Mouse (Mus musculus): Measurements from ENCODE around the gene Tspan14. TPM values are rescaled to one million over a fixed set of nuclear protein-coding genes. Genes with fewer than 3 reads are reported as not detected.

The Tspan14 gene
- polyA plus RNA-seq, 1 experiment from 2014 or later, result 59.0 TPM

GRCm38 (mm10) chr14:40864811-40865514 is 101.6 kb downstream of the Tspan14 start:
- in situ Hi-C loops (cut with MboI; ENCODE audit: low pct_unique_long_range_greater_than_20kb), result no loop called here
- no peaks in the 10 kb centered on the region for H3K27me3 ChIP-seq
- ATAC-seq (no peak), DNase-seq (ENCODE audit: low read depth, low spot score) (no peak)
- POLR2A ChIA-PET, result no interaction called here
- no peak for TF ChIP-seq CTCF (IDR thresholded peaks at IDR 0.05)
- CTCF ChIA-PET, result no interaction called here

- ChIA-PET POLR2A (no interaction called here), CTCF (interaction anchor here (0.9 kb wide), 1 partner anchor 25 kb away, joined by 3 read pairs; no protein-coding TSS in a partner anchor)
- no peak for TF ChIP-seq CTCF (IDR thresholded peaks at IDR 0.05)
- H3K27me3 ChIP-seq, result no peaks in the 10 kb centered on the region
- in situ Hi-C loops (cut with MboI; ENCODE audit: low pct_unique_long_range_greater_than_20kb), result no loop called here
- DNase-seq (ENCODE audit: low read depth, low spot score) (no peak), ATAC-seq (no peak)
Measured at GRCm38 (mm10) chr14:40863659-40864058, 102.9 kb downstream of the Tspan14 start.

DNA sequence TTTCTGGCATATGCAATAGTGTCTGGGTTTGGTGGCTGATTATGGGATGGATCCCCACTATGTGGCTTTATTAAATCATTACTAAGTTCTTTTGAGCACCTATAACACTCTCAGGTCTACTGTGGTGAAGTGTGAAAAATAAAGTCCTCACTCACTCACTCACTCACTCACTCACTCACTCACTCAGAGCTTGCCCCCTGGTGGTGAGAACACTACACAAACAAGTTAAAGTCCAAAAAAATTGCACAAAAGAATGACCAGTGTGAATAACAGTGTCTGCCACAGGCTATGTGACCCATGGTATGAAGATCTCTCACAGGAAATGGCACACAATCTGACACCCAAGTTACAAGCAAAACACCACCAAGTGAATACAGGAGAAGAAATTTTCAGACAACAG is 103.6 kb downstream of the Tspan14 start:
- in situ Hi-C loops (cut with MboI; ENCODE audit: low pct_unique_long_range_greater_than_20kb), result no loop called here
- POLR2A ChIA-PET, result no interaction called here
- no peak for ATAC-seq
- no peaks in the 10 kb centered on the region for H3K27me3 ChIP-seq
- TF ChIP-seq CTCF (IDR thresholded peaks at IDR 0.05), result peak; percentile 54
- DNase-seq (ENCODE audit: low read depth, low spot score), result no peak
- CTCF ChIA-PET, result interaction anchor here (0.9 to 1.7 kb wide), 2 partner anchors 20 to 24 kb away, joined by 3 to 5 read pairs; no protein-coding TSS in a partner anchor

Other genes starting within 250 kb of the Tspan14 start
- 0.17 TPM for gene Sh2d4b, start 73.5 kb downstream of the Tspan14 start, polyA plus RNA-seq (2021)
- gene Fam213a, start 47.0 kb upstream of the Tspan14 start, polyA plus RNA-seq (2021), result 13.2 TPM
- 0.26 TPM for gene Dydc2, start 102.4 kb upstream of the Tspan14 start, polyA plus RNA-seq (2021)
- gene Dydc1, start 106.1 kb upstream of the Tspan14 start, polyA plus RNA-seq (2021), result not detected
- not detected for gene Mat1a, start 138.2 kb upstream of the Tspan14 start, polyA plus RNA-seq (2021)
- not detected for gene Sftpa1, start 165.0 kb upstream of the Tspan14 start, polyA plus RNA-seq (2021)
- not detected for gene Mbl1, start 184.7 kb upstream of the Tspan14 start, polyA plus RNA-seq (2021)
- gene Sftpd, start 218.3 kb upstream of the Tspan14 start, polyA plus RNA-seq (2021), result not detected